In genomic region chr14:30249591-30249990, GRCm38 (mm10) we compare ENCODE assay signal across 15 mouse cellular contexts.
DNase-seq lines count a peak whose midpoint lies in the region; ATAC-seq and TF ChIP-seq lines count a peak whose summit lies in the region.
"Had no signal": no experiment of that assay in that cellular context is flagged by ENCODE, and none has a peak within 500 bp of the region (broad histone marks: within the 10 kb centered on the region; RNA-seq: fewer than 3 reads in every experiment).

No protein-coding gene starts in this region.

- no peaks in the 10 kb centered on the region for H3K36me3 ChIP-seq in spleen, adult 2 months (ENCODE audit: control insufficient read depth, insufficient read depth, low read length)
- H3K36me3 ChIP-seq in midbrain, embryonic 13.5 days: no peaks in the 10 kb centered on the region
- H3K36me3 ChIP-seq: lung, embryonic 15.5 days; midbrain, embryonic 12.5 days; neural tube, embryonic 12.5 days had no signal

- H3K4me2 ChIP-seq in midbrain, embryonic 13.5 days (replicated peaks): no peak overlapping the region
- H3K4me2 ChIP-seq: lung, embryonic 15.5 days; midbrain, embryonic 12.5 days; neural tube, embryonic 12.5 days had no signal

- peak; percentile 48 to 70; a peak in 3 of 4 replicates for ATAC-seq in hematopoietic stem cell, adult 5-6 weeks (replicated peaks in 1 of 2; ENCODE audit: insufficient read depth in 1 of 2, low FRiP score in 2 of 2, low TSS enrichment in 1 of 2, low read depth in 1 of 2, poor library complexity in 2 of 2, severe bottlenecking in 2 of 2)
- ATAC-seq in frontal cortex, adult (ENCODE audit: low TSS enrichment): no peak
- no peak for ATAC-seq in midbrain, embryonic 13.5 days

- H3K4me3 ChIP-seq in spleen, adult 2 months (ENCODE audit: extremely low read depth, insufficient read depth, insufficient read length): no peak overlapping the region
- no peak overlapping the region for H3K4me3 ChIP-seq in midbrain, embryonic 13.5 days (replicated peaks)
- H3K4me3 ChIP-seq: lung, embryonic 15.5 days; midbrain, embryonic 12.5 days; neural tube, embryonic 12.5 days had no signal

- no peaks in the 10 kb centered on the region for H3K9me3 ChIP-seq in midbrain, embryonic 13.5 days
- H3K9me3 ChIP-seq: lung, embryonic 15.5 days; midbrain, embryonic 12.5 days; neural tube, embryonic 12.5 days had no signal

- peak; percentile 3 for DNase-seq in 416B (ENCODE audit: low read depth)
- DNase-seq in B cell, adult 2 months: peak; percentile 44 to 53
- peak; percentile 21 to 66 for DNase-seq in spleen, adult 2 months (ENCODE audit: low read depth in 1 of 2, low spot score in 2 of 2)
- DNase-seq in layer of hippocampus, postnatal 25 days (ENCODE audit: extremely low spot score in 1 of 2, low spot score in 1 of 2): no peak
- DNase-seq in embryo, embryonic 10 days (ENCODE audit: low spot score): no peak
- DNase-seq: cerebellum, adult 18-20 months; heart, postnatal 4 days; kidney, adult 2 months; right cerebral cortex, adult 18-20 months had no signal

- TF ChIP-seq POLR2A in spleen, adult 2 months (IDR thresholded peaks at IDR 0.05; ENCODE audit: low read depth, low read length): no peak

- no peaks in the 10 kb centered on the region for H3K27me3 ChIP-seq in spleen, adult 2 months (ENCODE audit: control insufficient read depth, insufficient read depth, low read length)
- no peaks in the 10 kb centered on the region for H3K27me3 ChIP-seq in midbrain, embryonic 13.5 days
- H3K27me3 ChIP-seq: lung, embryonic 15.5 days; midbrain, embryonic 12.5 days; neural tube, embryonic 12.5 days had no signal

- no peak for TF ChIP-seq CTCF in spleen, adult 2 months (IDR thresholded peaks at IDR 0.05; ENCODE audit: extremely low read depth, insufficient read depth, insufficient read length, insufficient replicate concordance)

- peaks cover 30% of the 10 kb centered on the region for H3K4me1 ChIP-seq in spleen, adult 2 months (ENCODE audit: control insufficient read depth, insufficient read depth, insufficient read length)
- H3K4me1 ChIP-seq in midbrain, embryonic 13.5 days (replicated peaks): peaks cover 10% of the 10 kb centered on the region; the same call in 1 of the 2 replicates
- H3K4me1 ChIP-seq: lung, embryonic 15.5 days; midbrain, embryonic 12.5 days had no signal

- WGBS in spleen, adult 2 months: 6% methylated on average over 4 of the region's 4 CpGs
- WGBS in midbrain, embryonic 13.5 days: 83% methylated on average over 4 of the region's 4 CpGs

- H3K9ac ChIP-seq in midbrain, embryonic 13.5 days (replicated peaks): no peak overlapping the region
- H3K9ac ChIP-seq: lung, embryonic 15.5 days; midbrain, embryonic 12.5 days; neural tube, embryonic 12.5 days had no signal

- H3K27ac ChIP-seq in spleen, adult 2 months (ENCODE audit: insufficient read depth, low read length): peak overlapping the region; percentile 86
- no peak overlapping the region for H3K27ac ChIP-seq in midbrain, embryonic 13.5 days
- H3K27ac ChIP-seq: lung, embryonic 15.5 days; midbrain, embryonic 12.5 days; neural tube, embryonic 12.5 days had no signal

Comparison
In these comparisons a context has a peak if more than half of its experiments do, and no peak if none do; other contexts are left out.
1. DNase-seq: peak in 416B (single experiment), B cell, adult 2 months (2 of 2) and spleen, adult 2 months (2 of 2); none in layer of hippocampus, postnatal 25 days (0 of 2) and embryo, embryonic 10 days (single experiment).
2. ATAC-seq: peak in hematopoietic stem cell, adult 5-6 weeks (2 of 2); none in frontal cortex, adult (single experiment) and midbrain, embryonic 13.5 days (single experiment).